Mouse (Mus musculus) ES-E14 (cell line): ENCODE data around the gene Pmm1.

Experiments used
- CHD2 ChIP-seq: IDR thresholded peaks from 2 replicates; pipeline ENCODE4 v1.6.1; 2014; ENCODE audit warnings: mild to moderate bottlenecking, low read depth, low read length, inconsistent platforms
- MAFK ChIP-seq: IDR thresholded peaks from 2 replicates; pipeline ENCODE4 v1.6.1; 2014; ENCODE audit warnings: mild to moderate bottlenecking, low read depth, low read length, inconsistent platforms; ENCODE audit not compliant: insufficient read depth
- ZC3H11A ChIP-seq: IDR thresholded peaks from 2 replicates; pipeline ENCODE4 v1.6.1; 2012; ENCODE audit warnings: low read depth, mild to moderate bottlenecking, inconsistent platforms, low read length, borderline replicate concordance
- ZNF384 ChIP-seq: IDR thresholded peaks from 2 replicates; pipeline ENCODE4 v1.6.1; 2012; ENCODE audit warnings: low read depth, low read length, inconsistent platforms

DNA sequence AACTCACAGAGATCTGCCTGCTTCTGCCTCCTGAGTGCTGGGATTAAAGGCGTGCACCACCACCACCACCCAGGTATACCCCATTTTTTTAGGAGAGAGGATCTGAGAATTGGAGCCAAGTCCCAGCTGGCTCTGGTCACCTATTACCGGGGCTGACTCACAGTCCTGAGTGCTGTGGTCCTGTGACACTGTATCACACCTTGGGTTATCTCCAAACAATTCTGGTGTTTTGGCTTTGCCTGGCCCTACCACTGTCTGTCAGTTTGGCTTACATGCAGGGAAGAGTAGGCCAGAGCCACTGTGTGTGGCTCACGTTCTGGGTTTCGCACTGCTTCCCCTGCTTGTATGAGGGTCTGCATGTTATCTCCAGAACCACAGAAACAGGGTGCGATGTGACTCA is 20.5 kb downstream of the Pmm1 start:
- TF ChIP-seq ZC3H11A (no peak), CHD2 (no peak), MAFK (no peak), ZNF384 (no peak)
